Mouse (Mus musculus) adipocyte (in vitro differentiated cells): ENCODE measurements around the gene Gm34653.
"Not testable (repeated sequence)": the region's sequence is repeated elsewhere in the genome, so short reads cannot be mapped to it uniquely, and the experiment has no call there.

Experiments
- DNase-seq: peaks from one replicate; pipeline ENCODE4 v3.0.0-alpha.2; 2016; ENCODE audit warnings: low spot score

Gene Gm34653

DNA sequence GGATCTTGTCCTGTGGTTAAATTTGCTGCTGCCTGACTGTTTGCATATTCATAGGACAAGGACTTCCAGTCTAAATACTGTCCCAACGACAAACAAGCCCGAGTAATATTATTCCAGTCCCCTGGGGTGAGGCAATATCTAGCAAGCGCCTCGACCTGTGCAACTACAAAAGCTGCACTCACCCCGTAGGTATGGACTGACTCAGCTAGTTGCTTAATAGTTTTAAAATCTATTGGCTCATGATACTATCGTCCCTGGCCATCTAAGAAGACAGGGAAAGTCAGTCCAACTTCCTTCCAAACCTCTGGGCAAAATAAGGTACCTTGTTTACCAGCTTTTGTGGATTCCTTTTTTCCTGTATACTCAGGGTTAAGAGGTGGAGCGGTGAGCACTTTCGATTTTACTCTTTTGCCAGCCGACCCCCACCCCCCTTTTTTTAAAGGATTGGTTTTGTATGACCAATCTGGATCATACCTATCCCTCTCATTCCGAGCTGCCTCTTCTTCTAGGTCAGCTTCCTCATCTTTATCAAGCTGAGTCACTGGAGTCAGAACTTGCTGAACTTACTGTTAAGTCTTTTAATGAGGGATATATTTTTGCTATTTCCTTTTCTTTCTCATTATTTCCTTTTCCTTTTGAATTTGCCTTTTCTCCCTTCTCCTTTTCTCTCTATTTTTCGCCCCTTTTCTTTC is at the start of gene Gm34653:
Gene Gm34653 (plus strand): TSS at position 242 of the 692 bp plus-strand sequence.
- not testable (repeated sequence) for DNase-seq

DNA sequence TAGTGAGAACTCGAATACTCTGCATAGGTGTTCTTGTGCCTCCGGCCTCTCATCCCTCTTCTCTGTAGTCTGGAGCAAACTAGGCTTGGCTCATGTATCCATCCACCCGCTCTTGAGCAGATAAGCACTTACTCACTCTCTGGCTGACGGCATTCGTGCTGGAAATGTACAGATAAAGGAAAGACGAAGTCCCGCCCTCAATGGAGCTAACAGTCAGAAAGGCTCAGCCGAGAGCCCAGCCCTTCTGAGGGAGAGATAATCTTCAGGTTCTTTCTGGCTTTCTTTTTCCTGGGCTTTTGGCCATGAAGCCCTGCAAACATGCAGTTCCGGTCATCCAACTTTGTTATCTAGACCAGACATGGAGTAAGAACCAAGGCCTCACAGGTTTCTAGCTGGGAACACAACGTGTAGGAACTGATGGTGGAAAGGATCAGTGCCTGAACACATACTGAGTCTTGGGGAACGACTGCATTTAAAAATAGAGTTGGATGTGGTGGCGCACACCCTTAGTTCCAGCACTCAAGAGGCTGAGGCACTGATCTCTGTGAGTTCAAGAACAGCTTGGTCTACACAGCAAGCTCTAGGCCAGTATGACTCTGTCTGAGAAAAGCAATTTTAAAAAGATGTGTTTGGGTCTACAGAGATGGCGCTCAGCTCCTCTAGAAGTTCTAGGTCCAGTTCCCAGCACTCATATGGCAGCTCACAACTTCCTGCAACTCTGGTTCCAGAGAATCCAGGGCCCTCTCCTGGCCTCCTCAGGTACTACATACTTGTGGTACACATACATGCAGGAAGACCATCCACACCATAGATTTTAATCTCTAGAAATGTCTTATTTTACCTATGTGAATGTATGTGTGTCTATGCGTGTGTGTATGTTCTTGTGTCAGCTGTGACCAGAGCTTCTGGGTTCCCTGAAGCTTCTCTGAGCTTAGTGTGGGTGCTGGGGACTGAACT is 49.5 kb upstream of the Gm34653 start:
- DNase-seq: no peak

GRCm38 (mm10) chr2:34784085-34784484 is 48.7 kb upstream of the Gm34653 start:
- DNase-seq: peak; percentile 54

DNA sequence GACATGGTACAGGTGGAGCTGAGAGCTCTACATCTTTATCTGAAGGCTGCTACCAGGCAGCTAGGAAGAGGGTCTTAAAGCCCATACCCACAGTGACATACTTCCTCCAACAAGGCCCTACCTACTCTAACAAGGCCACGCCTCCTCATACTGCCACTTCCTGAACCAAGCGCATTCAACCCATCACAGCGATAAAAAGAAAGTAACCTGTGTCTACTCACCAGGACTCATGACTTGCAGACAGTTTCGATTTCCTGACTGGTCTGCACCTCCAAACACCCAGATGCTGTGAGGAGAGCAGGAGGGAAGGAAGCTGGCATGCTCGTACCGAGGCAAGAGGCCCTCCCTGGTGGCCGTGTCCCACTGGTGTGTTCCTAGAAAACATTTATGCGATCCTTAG is 42.5 kb upstream of the Gm34653 start:
- no peak for DNase-seq

GRCm38 (mm10) chr2:34792543-34792942 is 40.3 kb upstream of the Gm34653 start:
- not testable (repeated sequence) for DNase-seq

GRCm38 (mm10) chr2:34794511-34794910 is 38.3 kb upstream of the Gm34653 start:
- DNase-seq: no peak

DNA sequence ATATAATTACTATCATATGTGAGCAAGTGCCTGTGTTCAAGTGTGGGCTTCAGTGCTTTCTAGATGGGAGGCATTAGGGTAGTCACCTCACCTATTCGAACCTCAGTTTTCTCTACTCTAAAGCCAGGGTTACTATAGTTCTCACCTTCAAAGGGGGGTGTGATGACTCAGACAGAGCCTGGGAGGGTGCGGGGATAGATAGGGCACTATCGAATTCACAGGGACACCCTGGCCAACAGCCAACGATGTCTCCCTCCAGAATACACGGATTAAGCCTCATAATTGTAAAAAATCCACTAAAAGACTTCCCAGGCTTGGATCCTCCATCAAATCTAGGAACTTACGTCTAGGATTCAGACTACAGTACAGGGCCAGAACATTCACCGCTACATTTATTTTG is 37.4 kb upstream of the Gm34653 start:
- no peak for DNase-seq

DNA sequence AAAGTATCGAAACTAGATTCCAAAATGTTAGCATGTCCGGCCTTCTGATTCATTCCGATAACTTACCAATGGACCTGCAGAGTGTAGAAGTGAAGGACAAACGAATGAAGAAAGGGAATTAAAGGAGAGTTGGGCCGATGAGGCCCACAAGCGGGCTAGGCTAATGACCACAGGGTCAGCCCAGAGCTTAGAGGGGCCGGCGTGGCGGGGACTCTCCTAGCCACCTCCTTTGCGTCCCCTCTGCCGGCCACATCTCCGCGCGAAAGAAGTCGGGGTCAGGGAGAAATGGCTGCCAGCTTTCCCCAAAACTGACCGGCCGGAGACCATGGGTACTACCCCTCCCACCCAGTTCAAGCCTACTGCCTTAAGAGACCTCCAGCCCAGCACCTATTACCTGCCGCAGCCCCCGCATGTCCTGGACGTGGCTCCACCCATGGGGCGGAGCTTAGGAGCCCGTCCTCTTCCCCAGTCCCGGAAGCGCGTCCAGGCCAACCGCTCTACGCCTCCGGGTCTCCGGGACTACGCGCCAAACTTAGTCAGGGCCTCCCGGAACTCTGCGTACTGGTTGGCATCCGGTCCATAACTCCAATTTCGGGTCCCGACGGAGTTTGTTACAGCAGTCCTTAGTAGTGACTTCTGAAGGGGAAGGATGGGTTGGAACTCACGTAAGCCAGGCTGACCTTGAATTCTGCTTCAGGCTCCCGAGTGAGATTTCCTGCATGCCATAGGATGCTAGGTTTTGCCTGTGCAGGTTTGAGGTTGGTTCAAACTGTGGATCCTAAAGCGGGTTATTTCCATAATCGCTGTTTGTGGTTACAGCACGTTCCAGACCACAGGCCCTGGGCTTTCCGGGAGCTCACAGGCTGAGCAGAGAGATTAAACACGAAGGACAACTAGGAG is 33.2 kb upstream of the Gm34653 start, which contains the start of gene Rabepk:
Gene Rabepk (minus strand): TSS at position 556 of the 900 bp plus-strand sequence.
- DNase-seq: peak; percentile 90

DNA sequence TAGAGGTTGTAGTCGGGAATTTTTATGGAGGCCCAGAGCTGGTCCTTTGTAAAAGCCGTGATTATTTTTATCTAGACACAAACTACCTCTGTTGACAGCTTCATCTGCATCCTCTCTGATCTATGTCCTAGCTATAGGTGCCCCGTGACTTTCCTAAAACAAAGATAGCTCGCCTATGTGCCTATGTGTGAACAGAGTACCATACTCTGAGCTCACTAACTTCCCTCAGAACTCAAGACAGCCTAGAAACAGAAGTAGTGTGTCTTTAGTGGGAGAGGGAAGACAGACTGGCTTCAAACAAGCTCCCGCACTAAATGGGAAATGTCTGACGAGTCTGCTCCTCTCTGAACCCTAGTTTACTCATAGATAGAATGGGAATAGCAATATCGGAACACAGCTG is 32.4 kb upstream of the Gm34653 start:
- no peak for DNase-seq

DNA sequence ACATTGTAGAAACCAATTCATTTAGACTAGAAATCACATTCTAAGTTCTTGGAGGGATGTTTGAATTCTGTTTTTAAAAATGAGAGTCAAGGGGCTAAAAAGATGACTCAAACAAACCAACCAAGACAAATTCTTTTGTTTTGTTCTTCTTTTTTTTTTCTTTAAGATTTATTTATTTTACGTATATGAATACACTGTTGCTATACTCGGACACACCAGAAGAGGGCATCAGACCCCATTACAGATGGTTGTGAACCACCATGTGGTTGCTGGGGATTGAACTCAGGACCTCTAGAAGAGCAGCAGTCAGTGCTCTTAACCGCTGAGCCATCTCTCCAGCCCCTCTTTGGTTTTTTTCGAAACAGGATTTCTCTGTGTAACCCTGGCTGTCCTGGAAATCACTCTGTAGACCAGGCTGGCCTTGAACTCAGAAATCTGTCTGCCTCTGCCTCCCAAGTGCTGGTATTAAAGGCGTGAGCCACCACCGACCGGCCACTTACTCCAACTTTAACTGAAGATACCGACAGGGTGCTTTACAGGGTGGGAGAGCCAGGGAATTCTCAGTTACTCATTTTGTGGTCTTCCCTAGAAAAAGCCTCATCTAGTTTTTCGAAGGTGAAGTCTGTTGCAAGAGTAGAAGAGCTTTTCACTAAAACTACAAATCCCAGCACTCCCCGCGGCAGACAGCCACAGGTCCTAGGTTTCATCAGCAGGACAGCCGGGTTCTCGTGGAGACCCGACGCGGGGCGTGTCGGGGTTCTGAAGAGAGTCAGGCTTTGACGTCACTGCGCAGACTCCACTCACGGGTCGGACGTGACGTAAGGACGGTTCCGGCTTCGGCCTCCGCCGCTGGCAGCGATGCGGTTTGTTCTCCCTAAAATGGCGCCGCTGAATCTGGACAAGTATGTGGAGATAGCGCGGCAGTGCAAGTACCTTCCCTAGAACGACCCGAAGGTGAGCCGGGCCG is 31.0 kb upstream of the Gm34653 start:
- peak; percentile 100 for DNase-seq

- peak; percentile 72 for DNase-seq
Observed at GRCm38 (mm10) chr2:34802565-34803245, 30.1 kb upstream of the Gm34653 start.

DNA sequence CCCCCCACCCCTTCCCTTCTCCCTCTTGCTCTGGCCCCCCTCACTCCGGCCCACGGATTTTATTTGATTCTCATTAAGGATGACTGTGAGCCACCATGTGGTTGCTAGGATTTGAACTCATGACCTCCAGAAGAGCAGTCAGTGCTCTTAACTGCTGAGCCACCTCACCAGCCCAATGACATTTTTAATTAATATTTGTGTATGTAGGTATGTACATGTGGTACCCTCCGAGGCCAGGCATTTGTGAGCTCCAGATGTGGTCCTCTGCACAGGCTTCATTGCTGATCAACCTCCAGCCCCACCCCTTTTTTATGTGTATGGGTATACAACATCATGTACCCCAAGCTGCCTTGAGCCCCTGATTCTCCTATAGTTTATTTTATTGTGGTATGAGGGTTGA is 29.1 kb upstream of the Gm34653 start:
- DNase-seq: no peak

DNA sequence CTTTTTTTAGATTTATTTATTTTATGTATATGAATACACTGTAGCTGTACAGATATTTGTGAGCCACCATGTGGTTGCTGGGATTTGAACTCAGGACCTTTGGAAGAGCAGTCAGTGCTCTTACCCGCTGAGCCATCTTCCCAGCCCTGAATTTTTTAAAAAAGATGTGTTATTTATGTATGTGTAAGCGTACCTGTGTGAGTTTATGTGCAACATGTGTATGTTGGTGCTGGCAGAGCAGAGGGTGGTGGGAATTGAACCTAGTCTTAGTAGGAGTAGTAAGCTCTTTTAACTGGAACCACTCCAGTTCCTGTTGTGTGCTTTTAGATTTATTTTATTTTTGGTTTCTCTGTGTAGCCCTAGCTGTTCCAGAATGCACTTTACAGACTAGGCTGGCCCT is 28.6 kb upstream of the Gm34653 start:
- no peak for DNase-seq

DNA sequence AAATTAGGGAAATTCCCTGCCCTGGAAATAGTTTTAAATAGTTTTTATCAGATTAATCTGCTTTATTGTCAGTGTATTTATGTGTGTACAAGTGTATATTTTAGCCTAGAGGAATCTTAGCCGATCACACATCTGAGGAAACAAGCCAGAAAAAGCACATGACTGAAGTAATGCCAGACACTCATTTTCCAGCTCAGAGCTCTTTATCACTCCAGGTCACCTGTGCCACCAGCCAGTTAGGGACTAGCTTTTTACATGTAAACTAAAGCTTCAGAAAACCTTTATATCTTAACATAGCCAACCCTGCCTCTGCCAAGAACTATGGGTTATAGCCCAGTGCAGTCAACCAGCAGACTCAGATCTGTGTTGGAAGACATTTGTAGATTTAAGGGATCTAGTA is 28.0 kb upstream of the Gm34653 start:
- DNase-seq: no peak

GRCm38 (mm10) chr2:34805364-34805950 is 27.4 kb upstream of the Gm34653 start:
- no peak for DNase-seq

GRCm38 (mm10) chr2:34808057-34808456 is 24.8 kb upstream of the Gm34653 start:
- no peak for DNase-seq

DNA sequence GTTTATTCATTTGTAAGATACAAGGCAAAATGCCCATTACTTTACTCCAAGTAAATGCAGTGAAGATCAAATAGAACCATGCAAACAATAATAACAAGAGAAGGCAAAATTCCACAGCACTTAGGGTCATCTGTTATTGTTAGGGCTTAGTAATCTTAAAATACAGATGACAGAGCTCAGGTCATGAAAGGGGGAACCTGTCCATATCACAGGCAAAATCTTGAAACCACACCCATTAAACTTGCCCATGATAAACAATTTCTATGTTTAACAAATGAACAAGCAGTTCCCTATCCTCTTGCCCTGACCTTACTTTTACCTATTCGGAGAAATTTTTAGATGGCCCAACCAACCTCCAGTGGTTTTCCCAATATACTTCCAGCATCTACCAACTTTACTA is 23.2 kb upstream of the Gm34653 start:
- no peak for DNase-seq

- DNase-seq: no peak
Observed at GRCm38 (mm10) chr2:34810775-34811174, 22.0 kb upstream of the Gm34653 start.

DNA sequence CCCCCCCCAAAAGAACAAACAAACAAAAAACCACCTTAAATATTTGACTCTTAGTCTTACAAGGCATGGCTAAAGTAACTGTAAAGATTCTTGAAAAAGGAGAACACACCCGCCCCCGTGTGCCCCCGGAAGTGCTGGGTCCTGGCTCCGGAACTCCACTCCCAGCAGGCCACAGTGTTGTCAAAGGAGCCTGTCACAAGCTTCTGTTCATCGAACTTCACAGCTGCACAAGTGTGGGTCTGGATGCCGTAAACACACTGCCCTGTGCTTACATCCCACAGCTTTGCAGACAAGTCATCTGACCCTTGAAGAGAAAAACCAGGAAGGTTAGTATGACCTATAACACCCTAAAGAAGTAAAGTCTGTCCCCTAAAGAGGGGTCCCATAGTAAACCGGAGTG is 20.1 kb upstream of the Gm34653 start:
- no peak for DNase-seq

DNA sequence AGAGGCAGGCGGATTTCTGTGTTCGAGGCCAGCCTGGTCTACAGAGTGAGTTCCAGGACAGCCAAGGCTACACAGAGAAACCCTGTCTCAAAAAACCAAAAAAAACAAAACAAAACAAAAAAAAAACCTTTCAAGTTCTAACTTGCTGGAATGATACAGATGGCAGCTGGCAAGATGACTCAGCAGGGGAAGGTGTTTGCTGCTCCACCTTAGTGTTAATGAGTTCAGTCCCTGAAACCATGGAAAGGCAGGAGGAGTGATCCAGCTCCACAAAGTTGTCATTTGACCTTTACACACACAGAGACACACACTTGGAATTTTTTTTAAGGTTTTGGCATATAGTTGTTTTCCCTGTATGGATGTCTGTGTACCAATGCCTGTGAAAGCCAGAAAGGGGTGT is 16.9 kb upstream of the Gm34653 start:
- not testable (repeated sequence) for DNase-seq
